Mouse (Mus musculus) neural tube, embryonic 14.5 days (tissue): ENCODE measurements around the gene Esr1. TPM values are rescaled to one million over a fixed set of nuclear protein-coding genes. Genes with fewer than 3 reads are reported as not detected.

Experiments used
- ATAC-seq: fragments of 200-750 bp; cut with Nextera tagmentation; 2 replicates; pipeline ENCODE4 v1.8.0; 2017; ENCODE audit warnings: low read depth, mild to moderate bottlenecking, moderate TSS enrichment, moderate library complexity
- H3K27ac ChIP-seq: fragments of 300-500 bp; sonication (generic); 2 replicates; pipeline ENCODE4 v1.5.1; 2014; ENCODE audit warnings: low read depth, mild to moderate bottlenecking, control low read depth, low read length, moderate library complexity, mixed read lengths
- H3K27me3 ChIP-seq: fragments of 300-500 bp; sonication (generic); 2 replicates; pipeline ENCODE4 v1.6.1; 2014; ENCODE audit warnings: low read length; ENCODE audit not compliant: control insufficient read depth, insufficient read depth
- H3K36me3 ChIP-seq: fragments of 300-500 bp; sonication (generic); 2 replicates; pipeline ENCODE4 v1.6.1; 2014; ENCODE audit warnings: low read length, mixed read lengths; ENCODE audit not compliant: control insufficient read depth, insufficient read depth
- H3K4me1 ChIP-seq: fragments of 300-500 bp; sonication (generic); 2 replicates; pipeline ENCODE4 v1.6.1; 2014; ENCODE audit warnings: low read length; ENCODE audit not compliant: control insufficient read depth, insufficient read depth
- H3K4me2 ChIP-seq: fragments of 300-500 bp; sonication (generic); 2 replicates; pipeline ENCODE4 v1.6.1; 2014; ENCODE audit warnings: mild to moderate bottlenecking, low read depth, low read length, control low read depth
- H3K4me3 ChIP-seq: fragments of 300-500 bp; sonication (generic); 2 replicates; pipeline ENCODE4 v1.5.1; 2014; ENCODE audit warnings: low read depth, low read length, control low read depth, mixed read lengths
- H3K9ac ChIP-seq: fragments of 300-500 bp; sonication (generic); replicated peaks from 2 replicates; pipeline ENCODE4 v1.6.1; 2014; ENCODE audit warnings: low read depth, mild to moderate bottlenecking, control low read depth, low read length, mixed read lengths
- H3K9me3 ChIP-seq: fragments of 300-500 bp; sonication (generic); 2 replicates; pipeline ENCODE4 v1.6.1; 2016; ENCODE audit warnings: low read length; ENCODE audit not compliant: control insufficient read depth
- WGBS: fragments of 180-500 bp; shearing (Covaris S2); extraction: QIAGEN DNeasy Blood & Tissue Kit; methylation state at CpG from one replicate; pipeline ENCODE4 v1.1.7; 2014; 5-methylcytosine and 5-hydroxymethylcytosine counted together
- polyA plus RNA-seq: library from polyadenylated mRNA; unstranded; fragments of >200 nt; fragmentation: Nextera tagmentation; extraction: Ambion mirVana; gene quantifications from 2 replicates; pipeline ENCODE4 v1.2.1, GENCODE M21; 2014

Gene Esr1
- polyA plus RNA-seq, 1 experiment from 2014 or later, result 0.60 TPM

DNA sequence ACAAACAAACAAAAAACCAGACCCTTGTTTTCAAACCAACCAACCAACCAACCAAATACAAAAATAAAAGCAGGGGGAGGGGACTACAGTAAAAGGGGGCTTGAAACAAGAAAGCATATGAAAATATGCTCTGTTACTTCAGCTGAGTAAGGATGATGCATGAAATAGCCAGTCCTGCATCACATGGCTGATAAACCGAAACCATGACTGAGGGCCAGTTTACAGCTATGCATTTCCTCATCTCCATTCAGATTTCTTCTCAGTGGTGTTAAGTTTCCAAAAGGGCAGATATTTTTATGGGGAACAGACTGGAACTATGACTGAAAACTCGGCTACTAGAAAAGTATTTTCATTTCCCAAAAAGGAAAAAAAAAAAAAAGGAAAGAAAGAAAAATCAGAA lies 417.8 kb downstream of the Esr1 start:
- 84% methylated on average over 2 of the region's 2 CpGs for WGBS

DNA sequence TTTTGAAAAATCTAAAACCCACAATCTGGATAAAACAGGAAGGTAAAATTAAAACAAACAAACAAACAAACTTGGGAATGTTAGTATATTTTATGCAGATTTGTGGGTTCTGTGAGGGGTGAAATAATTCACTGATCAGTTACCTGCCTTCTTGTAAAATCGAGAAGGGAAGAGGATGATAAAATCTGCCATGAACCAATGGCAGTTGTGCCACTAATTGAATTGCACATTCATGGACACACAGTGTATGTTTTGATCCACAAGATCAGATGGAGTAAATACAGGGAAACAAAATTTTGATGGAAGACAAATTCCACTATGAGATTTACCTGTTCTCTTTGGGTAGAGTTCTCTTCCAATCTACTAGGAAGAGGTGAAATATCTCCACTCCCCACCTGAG lies 418.5 kb downstream of the Esr1 start:
- no peaks in the 10 kb centered on the region for H3K36me3 ChIP-seq
- no peak overlapping the region for H3K27ac ChIP-seq
- ATAC-seq, result no peak
- H3K27me3 ChIP-seq, result no peaks in the 10 kb centered on the region
- no peaks in the 10 kb centered on the region for H3K4me1 ChIP-seq
- H3K9me3 ChIP-seq, result no peaks in the 10 kb centered on the region
- 94% methylated on average over 1 of the region's 1 CpGs for WGBS
- H3K9ac ChIP-seq, result no peak overlapping the region
- no peak overlapping the region for H3K4me3 ChIP-seq
- no peak overlapping the region for H3K4me2 ChIP-seq

More for the DNA sequence above, 417.8 kb downstream of the Esr1 start:
- Histone ChIP-seq H3K27me3 (no peaks in the 10 kb centered on the region), H3K9ac (no peak overlapping the region), H3K4me3 (no peak overlapping the region), H3K36me3 (no peaks in the 10 kb centered on the region), H3K4me1 (no peaks in the 10 kb centered on the region), H3K4me2 (no peak overlapping the region), H3K27ac (no peak overlapping the region), H3K9me3 (no peaks in the 10 kb centered on the region)
- no peak for ATAC-seq

DNA sequence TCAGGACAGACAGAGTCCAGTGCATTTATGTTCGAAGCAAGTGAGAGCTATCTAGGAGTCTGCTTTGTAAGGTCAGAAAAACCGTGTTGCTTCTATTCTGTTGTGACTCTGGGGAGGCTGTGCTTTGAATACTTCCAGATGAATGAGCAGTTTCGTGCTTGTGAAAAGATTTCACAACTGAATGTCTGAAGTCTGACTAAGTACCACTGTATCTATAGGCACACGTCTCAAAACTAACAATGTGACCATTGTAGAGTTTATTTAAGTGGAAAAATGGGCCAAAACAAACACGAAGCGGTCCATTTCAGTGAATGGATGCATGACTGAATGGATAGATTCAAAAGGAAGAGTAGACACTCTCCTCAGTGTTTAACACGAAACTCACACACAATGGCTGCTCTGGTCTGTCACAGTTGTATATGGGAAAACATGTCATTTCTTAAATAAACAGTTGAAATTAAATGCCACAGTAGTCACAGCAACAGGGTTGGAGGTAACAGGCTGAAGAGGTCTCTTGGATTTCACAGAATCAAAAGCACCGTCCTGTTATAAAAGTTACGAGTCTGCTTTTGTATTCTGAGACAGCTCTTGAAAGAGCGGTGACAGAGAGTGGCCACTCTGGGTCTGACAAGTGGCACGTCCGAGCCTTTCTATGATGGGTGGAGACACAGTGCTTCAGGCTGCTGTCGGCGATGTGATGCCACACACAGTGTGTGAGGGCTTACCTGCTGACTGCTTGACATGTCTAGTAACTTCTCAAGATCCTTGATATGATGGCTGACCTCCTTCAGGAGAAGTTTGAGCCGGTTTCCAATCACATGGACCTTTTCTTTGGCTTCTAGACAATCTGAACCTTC lies 421.0 kb downstream of the Esr1 start:
- peak; percentile 38; the same call in 1 of the 2 replicates for ATAC-seq

DNA sequence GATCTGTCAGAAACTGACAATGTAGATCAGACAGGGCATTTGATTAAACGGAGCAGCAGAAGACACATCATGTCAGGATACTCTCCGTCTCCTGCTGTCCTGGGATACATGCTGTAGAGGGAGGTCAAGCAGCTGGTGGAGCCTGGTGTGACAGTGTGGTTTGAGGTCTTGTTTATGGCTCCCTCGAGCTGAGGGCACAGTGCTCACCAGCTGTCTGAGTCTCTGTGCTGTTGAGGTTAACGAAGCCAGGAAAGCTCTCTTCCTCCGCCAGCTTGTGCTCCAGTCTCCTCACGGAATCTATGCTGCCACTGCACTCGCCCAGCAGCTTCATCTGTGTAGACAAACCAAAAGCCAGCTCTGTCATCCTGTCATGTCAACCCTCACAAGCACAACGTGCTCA lies 429.9 kb downstream of the Esr1 start:
- no peak overlapping the region for H3K27ac ChIP-seq
- no peak overlapping the region for H3K4me2 ChIP-seq
- no peaks in the 10 kb centered on the region for H3K27me3 ChIP-seq
- H3K4me1 ChIP-seq, result no peaks in the 10 kb centered on the region
- no peak overlapping the region for H3K9ac ChIP-seq
- 55% methylated on average over 8 of the region's 8 CpGs for WGBS
- no peak for ATAC-seq
- no peaks in the 10 kb centered on the region for H3K9me3 ChIP-seq
- no peak overlapping the region for H3K4me3 ChIP-seq
- 0 out of 2 replicates have a peak, but pooled peaks cover 3% of the 10 kb centered on the region for H3K36me3 ChIP-seq

More for the DNA sequence above, 421.0 kb downstream of the Esr1 start:
- 22% methylated on average over 15 of the region's 15 CpGs for WGBS
- Histone ChIP-seq H3K9ac (no peak overlapping the region), H3K36me3 (0 out of 2 replicates have a peak, but pooled peaks cover 3% of the 10 kb centered on the region), H3K4me3 (no peak overlapping the region), H3K9me3 (no peaks in the 10 kb centered on the region), H3K27me3 (no peaks in the 10 kb centered on the region), H3K27ac (no peak overlapping the region), H3K4me1 (no peaks in the 10 kb centered on the region), H3K4me2 (no peak overlapping the region)

DNA sequence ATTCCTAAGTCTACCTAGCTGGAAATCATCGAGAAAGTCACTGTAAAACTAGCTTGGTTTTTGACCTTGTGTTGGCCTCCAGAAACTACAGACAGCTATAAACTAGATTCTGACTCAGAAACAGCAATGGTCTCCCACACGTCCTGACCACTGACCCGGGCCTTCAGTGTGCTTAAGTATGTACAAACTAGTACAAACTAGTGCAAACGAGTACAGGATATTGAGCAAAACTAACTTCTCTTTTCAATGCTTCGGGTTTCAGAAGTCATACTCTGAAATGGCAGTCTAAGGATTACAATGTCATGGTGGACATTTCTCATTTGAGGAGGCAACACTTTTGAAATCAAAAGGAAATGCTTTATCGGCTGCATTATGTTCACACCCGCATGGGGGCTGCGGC lies 433.1 kb downstream of the Esr1 start:
- no peak overlapping the region for H3K27ac ChIP-seq
- WGBS, result 93% methylated on average over 8 of the region's 8 CpGs
- no peak for ATAC-seq
- H3K9ac ChIP-seq, result no peak overlapping the region
- H3K4me2 ChIP-seq, result no peak overlapping the region
- H3K9me3 ChIP-seq, result no peaks in the 10 kb centered on the region
- H3K27me3 ChIP-seq, result no peaks in the 10 kb centered on the region
- no peaks in the 10 kb centered on the region for H3K4me1 ChIP-seq
- H3K36me3 ChIP-seq, result no peaks in the 10 kb centered on the region
- H3K4me3 ChIP-seq, result no peak overlapping the region

DNA sequence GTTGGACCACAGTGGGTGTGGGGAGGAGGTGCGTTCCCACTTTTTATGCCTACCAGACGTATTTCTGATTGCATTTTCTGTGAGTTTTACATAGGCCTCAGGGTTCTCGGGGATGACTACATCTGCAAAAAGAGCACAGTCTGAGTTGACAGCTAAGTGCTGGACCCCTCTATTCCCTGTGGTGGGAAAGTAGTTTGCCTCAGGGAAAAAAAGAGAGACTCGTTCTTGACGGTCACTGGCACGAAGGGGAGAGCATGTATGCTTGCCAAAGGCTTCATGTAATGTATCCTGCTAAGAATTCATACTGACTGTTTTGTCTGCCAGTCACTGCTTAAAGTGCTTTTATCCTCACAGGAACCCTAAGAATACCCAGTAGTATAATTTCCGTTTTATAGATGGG lies 433.8 kb downstream of the Esr1 start:
- no peak overlapping the region for H3K4me3 ChIP-seq
- H3K9ac ChIP-seq, result no peak overlapping the region
- WGBS, result 77% methylated on average over 7 of the region's 7 CpGs
- H3K27ac ChIP-seq, result no peak overlapping the region
- no peaks in the 10 kb centered on the region for H3K27me3 ChIP-seq
- H3K9me3 ChIP-seq, result no peaks in the 10 kb centered on the region
- no peak for ATAC-seq
- no peak overlapping the region for H3K4me2 ChIP-seq
- H3K4me1 ChIP-seq, result no peaks in the 10 kb centered on the region
- H3K36me3 ChIP-seq, result no peaks in the 10 kb centered on the region

DNA sequence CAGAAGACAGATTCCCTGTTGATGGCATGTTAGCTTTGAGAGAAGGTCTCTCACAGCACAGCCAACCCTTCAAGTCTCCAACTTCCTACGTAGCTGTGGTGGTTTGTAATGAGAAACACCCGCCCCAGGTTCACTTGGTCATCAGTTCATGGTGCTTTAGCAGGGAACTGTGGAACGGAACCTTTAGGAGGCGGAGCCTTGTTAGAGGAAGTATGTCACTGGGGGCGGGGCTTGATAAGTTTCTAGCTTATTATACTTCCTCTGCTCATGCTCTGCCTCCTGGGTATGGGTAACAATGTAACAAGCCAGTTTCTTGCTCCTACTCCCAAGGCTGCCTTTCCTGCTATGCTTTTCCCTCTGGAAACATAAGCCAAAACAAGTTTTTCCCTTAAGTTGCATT lies 434.3 kb downstream of the Esr1 start:
- H3K27ac ChIP-seq, result no peak overlapping the region
- no peak for ATAC-seq
- 91% methylated on average over 5 of the region's 5 CpGs for WGBS

More for the DNA sequence above, 434.3 kb downstream of the Esr1 start:
- Histone ChIP-seq H3K4me2 (no peak overlapping the region), H3K27me3 (no peaks in the 10 kb centered on the region), H3K9ac (no peak overlapping the region), H3K9me3 (no peaks in the 10 kb centered on the region), H3K4me3 (no peak overlapping the region), H3K36me3 (no peaks in the 10 kb centered on the region), H3K4me1 (no peaks in the 10 kb centered on the region)

Other genes starting within 250 kb of the Esr1 start
- gene Zbtb2, start 223.5 kb upstream of the Esr1 start, polyA plus RNA-seq, result 12.9 and 17.9 TPM in 2 replicates
- gene Rmnd1, start 179.2 kb upstream of the Esr1 start, polyA plus RNA-seq, result 52.1 and 54.2 TPM in 2 replicates
- gene Armt1, start 179.1 kb upstream of the Esr1 start, polyA plus RNA-seq, result 10.6 and 16.7 TPM in 2 replicates
- gene Ccdc170, start 129.1 kb upstream of the Esr1 start, polyA plus RNA-seq, result 0.08 and 0.27 TPM in 2 replicates